Mouse (Mus musculus) C2C12 (cell line): ENCODE data around the gene Tmem198. TPM values are rescaled to one million over a fixed set of nuclear protein-coding genes. Genes with fewer than 3 reads are reported as not detected.

Source experiments
- H3K27me3 ChIP-seq: one replicate; pipeline ENCODE4 v1.6.1; 2011; ENCODE audit not compliant: control insufficient read depth, insufficient read depth, insufficient read length
- H3K36me3 ChIP-seq: one replicate; pipeline ENCODE4 v1.6.1; 2011; ENCODE audit not compliant: control insufficient read depth, insufficient read depth
- H3K4me3 ChIP-seq: one replicate; pipeline ENCODE4 v1.5.1; 2011; ENCODE audit warnings: mild to moderate bottlenecking, control low read depth; ENCODE audit not compliant: poor library complexity, insufficient read depth, severe bottlenecking
- H3K79me2 ChIP-seq: one replicate; pipeline ENCODE4 v1.6.1; 2011; ENCODE audit not compliant: control insufficient read depth, insufficient read depth
- H3K79me3 ChIP-seq: one replicate; pipeline ENCODE4 v1.6.1; 2011; ENCODE audit warnings: low read depth, control low read depth
- H3ac ChIP-seq: one replicate; pipeline ENCODE3; 2011; ENCODE audit warnings: low read depth; ENCODE audit not compliant: control insufficient read depth, insufficient read length
- CEBPB ChIP-seq: IDR thresholded peaks from one replicate; pipeline ENCODE4 v1.6.1; 2011; ENCODE audit warnings: low read depth, mild to moderate bottlenecking, control low read depth, moderate library complexity
- CTCF ChIP-seq: IDR thresholded peaks from one replicate; pipeline ENCODE4 v1.5.1; 2011; ENCODE audit not compliant: control insufficient read depth, insufficient read depth, insufficient read length
- FOSL1 ChIP-seq: IDR thresholded peaks from one replicate; pipeline ENCODE4 v1.8.0; 2011; ENCODE audit warnings: mild to moderate bottlenecking, low read length; ENCODE audit not compliant: poor library complexity, insufficient read depth, severe bottlenecking
- MAX ChIP-seq: IDR thresholded peaks from one replicate; pipeline ENCODE4 v1.6.1; 2011; ENCODE audit warnings: mild to moderate bottlenecking, control low read depth
- MYOD1 ChIP-seq: IDR thresholded peaks from one replicate; pipeline ENCODE4 v1.6.1; 2011; ENCODE audit warnings: low read depth; ENCODE audit not compliant: control insufficient read depth, insufficient read length
- MYOG ChIP-seq: IDR thresholded peaks from one replicate; pipeline ENCODE4 v1.6.1; 2011; ENCODE audit not compliant: control insufficient read depth, insufficient read length; ENCODE audit errors: extremely low read depth
- USF1 ChIP-seq: IDR thresholded peaks from one replicate; pipeline ENCODE4 v1.6.1; 2011; ENCODE audit warnings: low read depth, mild to moderate bottlenecking, control low read depth, moderate library complexity
- long read RNA-seq, 2 experiments: library from polyadenylated mRNA; unstranded; transcript quantifications; one replicate each; pipeline ENCODE4 v2.0.0; 2019 to 2020
- polyA plus RNA-seq: library from polyadenylated mRNA; unstranded; fragments of >200 nt; fragmentation: generic; extraction: Trizol; gene quantifications from one replicate; pipeline ENCODE4 v1.2.1, GENCODE M21; 2012; ENCODE audit warnings: missing spikeins

Tmem198 gene
- 0.70 TPM for polyA plus RNA-seq
- long read RNA-seq, experiment 1: 0 reads
- long read RNA-seq, experiment 2, partial matches to known transcripts: 0 of 4 reads
- long read RNA-seq, experiment 2, other reads (novel, unspliced or antisense): 1 of 4 reads

- peak within 1 kb of the TSS; percentile 55 for H3K4me3 ChIP-seq
- peaks cover 24% of the 10 kb centered on the region for H3K79me2 ChIP-seq
- H3K79me3 ChIP-seq: no peaks in the 10 kb centered on the region
- TF ChIP-seq MAX (peak; percentile 17), CTCF (no peak)
- H3ac ChIP-seq: peak within 1 kb of the TSS; percentile 80
- H3K27me3 ChIP-seq: no peaks in the 10 kb centered on the region
- H3K36me3 ChIP-seq: peaks cover 21% of the 10 kb centered on the region
Measured at GRCm38 (mm10) chr1:75478916-75479634, at the start of gene Tmem198, which contains the start of gene Chpf. Gene Tmem198, plus strand, starts transcription at chr1:75479532. Gene Chpf, minus strand, starts transcription at chr1:75479307.

GRCm38 (mm10) chr1:75435475-75436328 lies 43.6 kb upstream of the Tmem198 start, which contains the start of gene Gmppa:
Gene Gmppa, plus strand, starts transcription at chr1:75435930.
- Histone ChIP-seq H3K36me3 (no peaks in the 10 kb centered on the region), H3K27me3 (no peaks in the 10 kb centered on the region), H3K4me3 (peak within 1 kb of the TSS; percentile 61), H3K79me2 (no peaks in the 10 kb centered on the region), H3ac (peak within 1 kb of the TSS; percentile 72), H3K79me3 (no peaks in the 10 kb centered on the region)
- no peak for TF ChIP-seq CEBPB
- no peak for TF ChIP-seq MYOD1
- no peak for TF ChIP-seq MYOG
- no peak for TF ChIP-seq FOSL1
- TF ChIP-seq USF1: no peak
- no peak for TF ChIP-seq MAX
- TF ChIP-seq CTCF: no peak

- TF ChIP-seq CTCF (no peak), USF1 (no peak), MYOD1 (no peak), MAX (no peak), CEBPB (no peak), MYOG (no peak), FOSL1 (no peak)
- no peaks in the 10 kb centered on the region for H3K79me2 ChIP-seq
- H3K4me3 ChIP-seq: no peak overlapping the region
- peaks cover 7% of the 10 kb centered on the region for H3K36me3 ChIP-seq
- no peaks in the 10 kb centered on the region for H3K79me3 ChIP-seq
- no peak overlapping the region for H3ac ChIP-seq
- H3K27me3 ChIP-seq: no peaks in the 10 kb centered on the region
Measured at GRCm38 (mm10) chr1:75438782-75439181, 40.5 kb upstream of the Tmem198 start.

DNA sequence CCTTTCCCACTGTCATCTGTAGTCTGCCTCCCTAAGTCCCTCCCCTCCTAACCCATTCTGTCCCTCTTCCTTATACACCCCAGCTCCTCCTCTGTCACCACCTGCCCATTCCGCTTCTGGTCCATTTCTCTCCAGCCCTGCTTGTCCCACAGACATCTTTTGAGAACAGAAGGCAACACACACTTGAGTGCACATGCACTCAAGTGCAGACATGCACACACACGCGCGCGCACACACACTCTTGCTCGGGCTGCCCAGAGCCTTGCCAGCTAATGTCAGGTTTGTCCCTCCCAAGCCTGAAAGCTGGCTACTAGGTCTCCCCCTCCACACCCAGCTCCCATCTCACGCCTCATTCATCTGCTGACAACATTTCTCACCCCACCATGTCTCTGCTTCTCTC lies 38.7 kb upstream of the Tmem198 start:
- Histone ChIP-seq H3K79me2 (no peaks in the 10 kb centered on the region), H3K36me3 (peaks cover 7% of the 10 kb centered on the region), H3K4me3 (no peak overlapping the region), H3K27me3 (no peaks in the 10 kb centered on the region), H3ac (no peak overlapping the region), H3K79me3 (no peaks in the 10 kb centered on the region)
- TF ChIP-seq MAX: no peak
- TF ChIP-seq USF1: no peak
- TF ChIP-seq CEBPB: no peak
- TF ChIP-seq FOSL1: no peak

DNA sequence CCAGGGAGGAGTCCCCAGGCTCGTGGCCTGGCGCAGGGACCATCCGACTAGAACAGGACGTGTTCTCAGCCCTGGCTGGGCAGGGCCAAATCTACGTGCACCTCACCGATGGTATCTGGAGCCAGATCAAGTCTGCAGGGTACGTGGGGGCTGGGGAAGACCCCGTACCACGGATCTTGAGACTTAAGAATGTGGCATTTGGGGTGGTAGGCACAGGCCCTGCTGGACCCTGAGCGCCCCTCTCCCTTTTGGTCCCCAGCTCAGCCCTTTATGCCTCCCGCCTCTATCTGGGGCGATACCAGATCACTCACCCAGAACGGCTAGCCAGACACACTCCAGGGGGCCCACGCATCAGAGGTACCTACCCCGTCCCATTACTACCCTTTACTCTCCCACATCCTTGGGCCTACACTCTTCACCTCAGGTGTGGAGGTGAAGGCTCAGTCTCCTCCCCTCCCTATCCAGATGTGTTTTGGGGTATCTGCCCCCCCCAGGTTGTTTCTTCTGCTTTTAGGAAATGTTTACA lies 37.8 kb upstream of the Tmem198 start:
- Histone ChIP-seq H3K79me2 (no peaks in the 10 kb centered on the region), H3K79me3 (no peaks in the 10 kb centered on the region), H3K4me3 (no peak overlapping the region), H3ac (no peak overlapping the region), H3K36me3 (peaks cover 7% of the 10 kb centered on the region), H3K27me3 (no peaks in the 10 kb centered on the region)
- TF ChIP-seq MAX (no peak), USF1 (no peak), CTCF (no peak), MYOD1 (no peak), CEBPB (no peak), FOSL1 (no peak), MYOG (no peak)

GRCm38 (mm10) chr1:75442171-75442570 lies 37.2 kb upstream of the Tmem198 start:
- Histone ChIP-seq H3K4me3 (no peak overlapping the region), H3K27me3 (no peaks in the 10 kb centered on the region), H3K79me2 (no peaks in the 10 kb centered on the region), H3K79me3 (no peaks in the 10 kb centered on the region), H3ac (no peak overlapping the region), H3K36me3 (peaks cover 7% of the 10 kb centered on the region)
- no peak for TF ChIP-seq USF1
- TF ChIP-seq CTCF: no peak
- TF ChIP-seq FOSL1: no peak
- no peak for TF ChIP-seq MYOG
- no peak for TF ChIP-seq MYOD1
- no peak for TF ChIP-seq CEBPB
